Mouse (Mus musculus): ENCODE data around the gene Pjvk. TPM values are rescaled to one million over a fixed set of nuclear protein-coding genes. Genes with fewer than 3 reads are reported as not detected.
A peak's percentile ranks its signal among the peaks of the same experiment; 100 is the strongest.
"Not testable (repeated sequence)": the region's sequence is repeated elsewhere in the genome, so short reads cannot be mapped to it uniquely, and the experiment has no call there.

The Pjvk gene
- polyA plus RNA-seq (2015; fragmentation: Nextera tagmentation; extraction: Ambion mirVana), result not detected in 2 replicates

- peak; percentile 94 for DNase-seq
- Histone ChIP-seq H3K36me3 (no peaks in the 10 kb centered on the region), H3K4me1 (replicated peaks) (peaks cover 37% of the 10 kb centered on the region), H3K27ac (peak within 1 kb of the TSS; percentile 54; the same call in 1 of the 2 replicates), H3K9ac (peak within 1 kb of the TSS; percentile 78), H3K4me3 (replicated peaks) (peak within 1 kb of the TSS; percentile 75), H3K4me2 (peak within 1 kb of the TSS; percentile 99), H3K27me3 (no peaks in the 10 kb centered on the region), H3K9me3 (replicated peaks) (no peaks in the 10 kb centered on the region)
- 2% methylated on average over 40 of the region's 42 CpGs for WGBS (ENCODE audit: insufficient replicate concordance)
- peak; percentile 95 for ATAC-seq (ENCODE audit: low read depth)
These were observed at the start of gene Pjvk, which contains the start of gene Prkra for GRCm38 (mm10) chr2:76647883-76648570. Gene Pjvk, plus strand, starts transcription at chr2:76648476. Gene Prkra, minus strand, starts transcription at chr2:76648015.

- Histone ChIP-seq H3K9ac (no peak overlapping the region), H3K27me3 (no peaks in the 10 kb centered on the region), H3K4me2 (no peak overlapping the region), H3K4me3 (replicated peaks) (no peak overlapping the region), H3K27ac (no peak overlapping the region), H3K4me1 (replicated peaks) (no peaks in the 10 kb centered on the region), H3K9me3 (replicated peaks) (no peaks in the 10 kb centered on the region), H3K36me3 (no peaks in the 10 kb centered on the region)
- no peak for DNase-seq
- ATAC-seq (ENCODE audit: low read depth), result no peak
- 61% methylated on average over 5 of the region's 5 CpGs for WGBS (ENCODE audit: insufficient replicate concordance)
These were observed 49.1 kb upstream of the Pjvk start for GRCm38 (mm10) chr2:76599214-76599613.

- no peaks in the 10 kb centered on the region for H3K36me3 ChIP-seq
- no peak for ATAC-seq (ENCODE audit: low read depth)
- no peaks in the 10 kb centered on the region for H3K4me1 ChIP-seq (replicated peaks)
- H3K4me2 ChIP-seq, result no peak overlapping the region
- DNase-seq, result no peak
- H3K27me3 ChIP-seq, result no peaks in the 10 kb centered on the region
- H3K9me3 ChIP-seq (replicated peaks), result no peaks in the 10 kb centered on the region
- no peak overlapping the region for H3K4me3 ChIP-seq (replicated peaks)
- no peak overlapping the region for H3K9ac ChIP-seq
- H3K27ac ChIP-seq, result no peak overlapping the region
- WGBS (ENCODE audit: insufficient replicate concordance), result 67% methylated on average over 1 of the region's 1 CpGs
These were observed 46.0 kb upstream of the Pjvk start for GRCm38 (mm10) chr2:76602256-76602655.

DNA sequence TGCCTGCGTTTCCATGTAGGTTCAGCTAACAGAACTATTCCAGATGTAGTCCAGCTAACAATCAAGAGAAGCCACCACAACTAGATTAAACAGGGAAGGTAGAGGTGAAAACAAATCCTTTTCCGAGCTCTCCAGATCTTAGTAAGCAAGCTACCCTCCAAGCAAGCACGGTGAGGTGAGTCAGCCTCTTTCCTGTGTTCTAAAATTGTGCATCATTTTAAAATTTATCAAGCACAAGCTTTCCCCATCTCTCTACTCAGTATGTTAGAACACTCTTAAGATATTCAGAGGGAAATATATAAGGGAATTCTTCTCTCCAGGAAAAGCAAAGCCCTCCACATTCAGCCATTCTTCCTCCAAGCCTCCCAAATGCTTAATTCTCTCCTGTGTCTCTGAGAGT, 41.6 kb upstream of the Pjvk start:
- Histone ChIP-seq H3K4me3 (replicated peaks) (no peak overlapping the region), H3K4me2 (no peak overlapping the region), H3K9me3 (replicated peaks) (no peaks in the 10 kb centered on the region), H3K9ac (no peak overlapping the region), H3K36me3 (no peaks in the 10 kb centered on the region), H3K27me3 (no peaks in the 10 kb centered on the region), H3K4me1 (replicated peaks) (no peaks in the 10 kb centered on the region), H3K27ac (no peak overlapping the region)
- DNase-seq (no peak), ATAC-seq (ENCODE audit: low read depth) (no peak)
- WGBS (ENCODE audit: insufficient replicate concordance), result 60% methylated on average over 3 of the region's 3 CpGs

GRCm38 (mm10) chr2:76610326-76611104, 37.8 kb upstream of the Pjvk start:
- Histone ChIP-seq H3K27ac (no peak overlapping the region), H3K4me2 (no peak overlapping the region), H3K4me3 (replicated peaks) (no peak overlapping the region), H3K9ac (no peak overlapping the region), H3K36me3 (no peaks in the 10 kb centered on the region), H3K4me1 (replicated peaks) (no peaks in the 10 kb centered on the region), H3K27me3 (no peaks in the 10 kb centered on the region), H3K9me3 (replicated peaks) (no peaks in the 10 kb centered on the region)
- 53% methylated on average over 10 of the region's 10 CpGs for WGBS (ENCODE audit: insufficient replicate concordance)
- DNase-seq (no peak), ATAC-seq (ENCODE audit: low read depth) (no peak)

GRCm38 (mm10) chr2:76611996-76612395, 36.3 kb upstream of the Pjvk start:
- WGBS (ENCODE audit: insufficient replicate concordance), result 56% methylated on average over 3 of the region's 3 CpGs
- ATAC-seq (ENCODE audit: low read depth), result no peak

DNA sequence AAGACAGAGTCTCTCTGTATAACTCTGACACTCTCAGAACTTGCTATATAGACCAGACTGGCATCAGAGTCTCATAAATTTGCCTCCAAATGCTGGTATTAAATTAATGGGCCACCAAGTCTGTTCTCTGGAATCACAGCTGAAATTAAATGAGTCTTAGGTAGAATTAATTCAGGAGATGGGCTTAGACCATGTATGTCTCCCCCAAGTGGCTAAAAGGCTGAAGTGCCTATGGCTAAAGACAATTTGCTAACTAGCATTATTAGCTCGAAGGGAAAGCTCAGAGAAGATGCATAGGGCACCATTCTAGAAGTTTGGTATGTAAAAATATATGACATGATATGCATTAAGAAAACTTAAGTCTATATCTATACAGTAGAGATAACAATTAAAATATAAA, 30.2 kb upstream of the Pjvk start:
- Histone ChIP-seq H3K27ac (no peak overlapping the region), H3K4me2 (no peak overlapping the region), H3K27me3 (no peaks in the 10 kb centered on the region), H3K36me3 (no peaks in the 10 kb centered on the region), H3K4me3 (replicated peaks) (no peak overlapping the region), H3K9ac (no peak overlapping the region), H3K4me1 (replicated peaks) (0 out of 2 replicates have a peak, but pooled peaks cover 9% of the 10 kb centered on the region), H3K9me3 (replicated peaks) (no peaks in the 10 kb centered on the region)
- no peak for DNase-seq
- ATAC-seq (ENCODE audit: low read depth), result no peak
- 26% methylated on average over 1 of the region's 1 CpGs for WGBS (ENCODE audit: insufficient replicate concordance)

More at GRCm38 (mm10) chr2:76611996-76612395, 36.3 kb upstream of the Pjvk start:
- H3K4me1 ChIP-seq (replicated peaks), result no peaks in the 10 kb centered on the region
- no peaks in the 10 kb centered on the region for H3K9me3 ChIP-seq (replicated peaks)
- H3K9ac ChIP-seq, result no peak overlapping the region
- no peaks in the 10 kb centered on the region for H3K27me3 ChIP-seq
- no peak overlapping the region for H3K27ac ChIP-seq
- no peak overlapping the region for H3K4me3 ChIP-seq (replicated peaks)
- no peaks in the 10 kb centered on the region for H3K36me3 ChIP-seq
- H3K4me2 ChIP-seq, result no peak overlapping the region
- DNase-seq, result no peak

GRCm38 (mm10) chr2:76620188-76620587, 28.1 kb upstream of the Pjvk start:
- no peak for ATAC-seq (ENCODE audit: low read depth)
- Histone ChIP-seq H3K36me3 (peaks cover 6% of the 10 kb centered on the region; the same call in 1 of the 2 replicates), H3K27me3 (no peaks in the 10 kb centered on the region), H3K4me1 (replicated peaks) (0 out of 2 replicates have a peak, but pooled peaks cover 9% of the 10 kb centered on the region), H3K4me2 (no peak overlapping the region), H3K9me3 (replicated peaks) (no peaks in the 10 kb centered on the region), H3K9ac (no peak overlapping the region), H3K27ac (no peak overlapping the region), H3K4me3 (replicated peaks) (no peak overlapping the region)
- DNase-seq, result no peak
- 63% methylated on average over 5 of the region's 5 CpGs for WGBS (ENCODE audit: insufficient replicate concordance)

DNA sequence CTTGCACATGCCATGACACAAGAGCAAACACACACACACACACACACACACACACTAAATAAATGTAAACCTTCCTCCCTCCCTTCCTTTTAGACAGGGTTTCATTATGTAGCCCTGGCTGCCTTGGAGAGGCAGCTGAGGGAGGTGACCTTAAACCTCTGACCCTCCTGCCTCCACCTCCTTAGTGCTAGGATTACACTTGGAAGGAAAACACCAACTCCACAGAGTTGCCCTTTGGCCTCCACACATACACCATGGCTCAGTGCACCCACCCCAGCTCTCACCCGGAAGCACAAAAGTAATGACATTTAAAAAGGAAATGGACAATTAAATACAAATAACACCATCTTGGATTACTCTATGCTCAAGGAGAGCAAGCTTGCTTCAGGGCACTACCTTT, 26.6 kb upstream of the Pjvk start:
- DNase-seq (no peak), ATAC-seq (ENCODE audit: low read depth) (no peak)
- H3K9ac ChIP-seq, result no peak overlapping the region
- H3K36me3 ChIP-seq, result peaks cover 10% of the 10 kb centered on the region; the same call in 1 of the 2 replicates
- no peaks in the 10 kb centered on the region for H3K27me3 ChIP-seq
- H3K4me1 ChIP-seq (replicated peaks), result 0 out of 2 replicates have a peak, but pooled peaks cover 9% of the 10 kb centered on the region
- WGBS (ENCODE audit: insufficient replicate concordance), result 65% methylated on average over 1 of the region's 1 CpGs
- no peak overlapping the region for H3K4me2 ChIP-seq
- no peak overlapping the region for H3K4me3 ChIP-seq (replicated peaks)
- H3K9me3 ChIP-seq (replicated peaks), result no peaks in the 10 kb centered on the region
- no peak overlapping the region for H3K27ac ChIP-seq

DNA sequence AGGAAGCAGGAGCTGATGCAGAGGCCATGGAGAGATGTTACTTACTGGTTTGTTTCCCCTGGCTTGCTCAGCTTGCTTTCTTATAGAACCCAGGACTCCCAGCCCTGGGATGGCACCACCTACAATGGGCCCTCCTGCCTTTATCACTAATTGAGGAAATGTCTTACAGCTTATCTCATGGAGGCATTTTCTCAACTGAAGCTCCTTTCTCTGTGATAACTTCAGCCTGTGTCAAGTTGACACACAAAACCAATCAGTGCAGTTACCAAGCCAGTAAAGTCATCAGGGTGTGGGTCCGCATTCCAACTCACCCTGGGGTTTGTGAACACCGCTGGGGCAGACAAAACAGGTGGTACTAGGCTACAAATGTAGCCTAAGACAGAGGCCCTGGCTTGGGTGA, 26.0 kb upstream of the Pjvk start:
- H3K4me3 ChIP-seq (replicated peaks); DNase-seq; H3K27ac ChIP-seq; H3K4me2 ChIP-seq; H3K4me1 ChIP-seq (replicated peaks); H3K9ac ChIP-seq; H3K27me3 ChIP-seq; H3K9me3 ChIP-seq (replicated peaks); ATAC-seq (ENCODE audit: low read depth): not testable (repeated sequence)
- WGBS (ENCODE audit: insufficient replicate concordance), result 36% methylated on average over 2 of the region's 2 CpGs
- peaks cover 13% of the 10 kb centered on the region for H3K36me3 ChIP-seq

DNA sequence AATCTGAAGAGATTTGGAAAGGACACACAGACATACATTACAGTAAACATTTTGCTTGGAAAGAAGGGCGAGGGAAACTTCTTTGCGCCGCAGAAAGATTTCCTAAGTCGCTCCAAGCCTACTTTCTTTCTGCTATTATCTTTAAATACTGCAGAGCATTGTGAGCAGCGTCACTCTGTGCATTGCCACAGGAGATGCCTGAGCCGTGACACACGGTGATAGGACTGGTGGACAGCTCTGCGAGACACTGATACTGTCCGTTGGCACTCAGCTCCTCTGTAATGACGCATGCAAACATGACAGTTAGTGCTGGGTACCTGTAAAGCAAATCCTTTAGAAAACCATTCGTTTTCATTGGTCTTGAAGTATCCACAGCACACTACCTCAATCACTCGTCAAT, 18.0 kb upstream of the Pjvk start:
- Histone ChIP-seq H3K9ac (no peak overlapping the region), H3K4me3 (replicated peaks) (no peak overlapping the region), H3K36me3 (peaks cover 15% of the 10 kb centered on the region), H3K4me1 (replicated peaks) (no peaks in the 10 kb centered on the region), H3K27ac (no peak overlapping the region), H3K27me3 (no peaks in the 10 kb centered on the region), H3K9me3 (replicated peaks) (no peaks in the 10 kb centered on the region), H3K4me2 (no peak overlapping the region)
- WGBS (ENCODE audit: insufficient replicate concordance), result 68% methylated on average over 12 of the region's 12 CpGs
- DNase-seq (no peak), ATAC-seq (ENCODE audit: low read depth) (no peak)
